Mouse (Mus musculus): Measurements from ENCODE around the gene E330009J07Rik. TPM values are rescaled to one million over a fixed set of nuclear protein-coding genes. Genes with fewer than 3 reads are reported as not detected.

E330009J07Rik gene
- polyA plus RNA-seq, 1 experiment = 0.17 TPM

DNA sequence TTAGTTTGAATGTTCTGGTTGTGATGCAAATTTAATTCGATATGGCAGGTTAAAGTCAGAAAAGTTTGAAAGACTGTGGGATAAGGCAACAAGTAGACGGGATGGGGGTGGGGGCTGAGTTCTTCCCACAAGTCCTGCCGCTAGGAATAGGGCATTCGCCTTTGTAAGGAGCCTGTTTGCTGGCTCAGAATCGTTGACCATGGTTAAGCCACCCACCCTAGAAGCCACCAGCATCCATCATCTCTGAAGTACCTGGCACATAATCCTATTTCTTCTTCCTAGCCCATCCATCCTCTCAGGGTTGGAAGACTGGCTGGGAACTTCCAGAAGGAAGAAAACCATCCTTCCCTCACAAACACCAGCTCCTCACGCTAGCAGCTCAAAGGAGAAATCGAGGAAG lies 1.2 kb downstream of the E330009J07Rik start:
- no peak for TF ChIP-seq GATA1 (IDR thresholded peaks at IDR 0.05; ENCODE audit: low read length)

DNA sequence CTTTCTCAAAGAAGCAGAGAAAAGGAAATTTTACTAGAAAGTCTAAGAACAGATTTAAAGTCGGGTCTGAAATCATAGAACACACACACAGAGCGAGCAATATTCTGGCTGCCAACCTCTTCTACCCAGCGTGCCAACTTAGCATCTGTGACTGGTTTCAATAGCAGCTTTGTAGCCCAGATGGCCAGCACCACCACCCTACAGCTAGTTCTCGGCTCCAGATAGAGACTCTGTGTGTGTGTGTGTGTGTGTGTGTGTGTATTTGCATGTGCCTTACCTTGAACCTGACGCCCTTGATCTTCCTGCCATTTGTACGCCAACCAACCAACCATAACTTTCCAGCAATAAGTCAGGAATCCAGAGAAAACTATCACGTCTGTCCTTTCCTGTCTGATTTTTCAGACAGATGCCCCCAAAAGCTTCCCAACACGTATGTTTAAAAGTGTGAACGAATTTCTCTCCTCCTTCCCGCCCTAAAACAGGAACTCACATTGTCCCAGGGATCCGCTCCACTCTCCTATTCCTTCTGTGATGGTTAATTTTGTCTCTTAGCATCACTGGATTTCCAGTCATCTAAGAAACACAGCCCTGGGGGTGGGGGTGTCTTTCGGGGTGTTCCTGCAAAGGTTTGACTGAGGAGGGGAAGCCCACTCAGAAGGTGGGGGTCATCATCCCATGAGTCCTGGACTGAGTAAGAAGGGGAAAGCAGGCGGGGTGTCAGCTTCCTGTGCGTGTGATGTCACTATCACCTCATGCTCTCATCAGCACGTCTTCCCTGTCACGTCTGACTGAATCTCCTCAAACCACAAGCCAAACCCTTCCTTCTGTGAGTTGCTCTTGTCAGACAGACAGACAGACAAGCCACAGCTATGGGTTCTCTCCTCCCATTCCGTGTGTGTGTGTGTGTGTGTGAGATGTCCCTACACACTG lies 3.3 kb downstream of the E330009J07Rik start:
- no peak for TF ChIP-seq GATA1 (IDR thresholded peaks at IDR 0.05; ENCODE audit: low read length)

- no peak for TF ChIP-seq GATA1 (IDR thresholded peaks at IDR 0.05; ENCODE audit: low read length)
Measured at GRCm38 (mm10) chr6:40431812-40432211, 4.1 kb downstream of the E330009J07Rik start.

DNA sequence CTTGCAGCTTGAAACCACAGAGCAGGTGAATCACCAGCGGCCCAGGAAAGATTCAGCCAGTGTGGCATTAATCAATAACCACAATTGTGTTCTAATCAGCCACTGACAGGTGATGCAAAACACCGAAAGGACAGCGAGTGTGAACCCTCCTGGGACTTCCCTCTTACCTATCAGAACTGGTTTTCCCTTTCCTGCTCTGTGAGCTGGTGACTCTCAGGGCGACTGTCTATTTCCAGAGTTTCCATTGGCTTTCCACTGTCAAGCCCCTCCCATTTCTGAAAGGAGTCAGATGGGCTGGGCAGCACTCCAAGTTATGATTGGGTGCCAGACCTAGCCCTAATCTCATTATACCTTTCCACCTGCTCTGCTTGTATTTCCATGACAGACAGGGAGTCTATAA lies 4.6 kb downstream of the E330009J07Rik start:
- no peak for TF ChIP-seq GATA1 (IDR thresholded peaks at IDR 0.05; ENCODE audit: low read length)

GRCm38 (mm10) chr6:40430878-40431277 lies 5.1 kb downstream of the E330009J07Rik start:
- TF ChIP-seq GATA1 (IDR thresholded peaks at IDR 0.05; ENCODE audit: low read length) = no peak

DNA sequence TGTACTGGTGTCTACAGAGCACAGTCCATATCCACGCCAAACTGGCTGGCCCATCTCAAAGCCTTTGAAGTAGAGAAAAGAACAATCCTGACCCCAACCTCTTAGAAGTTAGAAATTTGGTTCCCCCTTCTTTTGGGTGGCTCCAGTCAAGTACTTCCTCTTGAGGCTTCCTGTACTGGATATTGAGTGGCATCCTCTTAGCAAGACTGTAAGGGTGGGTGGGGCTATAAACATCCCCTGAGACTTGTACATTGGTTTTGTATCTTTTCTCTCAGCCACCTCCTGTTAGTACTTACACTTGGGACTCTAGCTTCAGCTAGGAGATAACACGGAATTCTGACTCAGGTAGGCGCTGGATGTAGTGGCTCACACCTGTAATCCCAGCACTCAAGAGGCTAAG lies 5.7 kb downstream of the E330009J07Rik start:
- TF ChIP-seq GATA1 (IDR thresholded peaks at IDR 0.05; ENCODE audit: low read length) = no peak

- TF ChIP-seq GATA1 (IDR thresholded peaks at IDR 0.05; ENCODE audit: low read length) = no peak
Measured at GRCm38 (mm10) chr6:40429521-40429931, 6.4 kb downstream of the E330009J07Rik start.

GRCm38 (mm10) chr6:40428696-40429095 lies 7.2 kb downstream of the E330009J07Rik start:
- no peak for TF ChIP-seq GATA1 (IDR thresholded peaks at IDR 0.05; ENCODE audit: low read length)

GRCm38 (mm10) chr6:40427441-40427840 lies 8.5 kb downstream of the E330009J07Rik start:
- no peak for TF ChIP-seq GATA1 (IDR thresholded peaks at IDR 0.05; ENCODE audit: low read length)

GRCm38 (mm10) chr6:40423774-40424173 lies 12.2 kb downstream of the E330009J07Rik start:
- no peak for TF ChIP-seq GATA1 (IDR thresholded peaks at IDR 0.05; ENCODE audit: low read length)

DNA sequence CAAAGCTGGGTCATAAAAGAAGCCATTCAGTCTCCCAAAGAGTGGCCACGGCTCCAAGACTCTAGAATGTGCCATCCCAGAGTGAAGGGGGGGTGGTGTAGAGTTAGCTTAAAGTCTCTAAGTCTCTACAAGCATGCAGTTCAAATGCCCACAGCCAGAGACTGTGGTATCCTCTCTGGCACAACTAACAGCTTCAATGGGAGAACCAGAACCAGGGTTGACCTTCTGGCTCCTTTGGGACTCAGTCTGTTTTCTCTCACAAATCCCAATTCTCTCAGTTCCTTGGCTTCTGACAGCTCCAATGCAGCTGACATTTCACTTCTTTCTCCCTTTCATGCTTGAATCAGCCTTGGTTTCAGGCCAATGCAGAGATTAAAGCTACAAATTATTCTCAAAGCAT lies 12.9 kb downstream of the E330009J07Rik start:
- TF ChIP-seq GATA1 (IDR thresholded peaks at IDR 0.05; ENCODE audit: low read length) = no peak

DNA sequence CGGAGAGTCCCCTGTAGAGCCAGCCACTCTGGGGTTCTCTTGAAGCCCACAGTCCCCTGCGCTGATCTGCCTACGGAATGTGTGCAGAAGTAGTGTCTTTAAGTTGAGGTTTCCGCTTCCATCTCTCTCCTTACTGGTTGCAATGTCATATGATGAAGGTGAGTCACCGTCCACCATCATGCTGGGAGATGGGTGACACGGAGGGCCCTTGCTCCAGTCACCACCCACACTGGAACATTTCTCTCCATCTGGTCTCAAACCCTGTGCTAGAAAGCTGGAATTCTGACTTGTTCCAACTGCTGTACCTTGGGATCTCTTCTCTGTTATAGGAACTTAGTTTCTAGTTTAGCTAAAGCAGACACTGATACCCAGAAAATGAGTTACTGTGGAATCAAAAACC lies 14.8 kb downstream of the E330009J07Rik start:
- no peak for TF ChIP-seq GATA1 (IDR thresholded peaks at IDR 0.05; ENCODE audit: low read length)

GRCm38 (mm10) chr6:40418386-40418785 lies 17.5 kb downstream of the E330009J07Rik start:
- no peak for TF ChIP-seq GATA1 (IDR thresholded peaks at IDR 0.05; ENCODE audit: low read length)

GRCm38 (mm10) chr6:40415799-40416198 lies 20.1 kb downstream of the E330009J07Rik start:
- TF ChIP-seq GATA1 (IDR thresholded peaks at IDR 0.05; ENCODE audit: low read length) = no peak

DNA sequence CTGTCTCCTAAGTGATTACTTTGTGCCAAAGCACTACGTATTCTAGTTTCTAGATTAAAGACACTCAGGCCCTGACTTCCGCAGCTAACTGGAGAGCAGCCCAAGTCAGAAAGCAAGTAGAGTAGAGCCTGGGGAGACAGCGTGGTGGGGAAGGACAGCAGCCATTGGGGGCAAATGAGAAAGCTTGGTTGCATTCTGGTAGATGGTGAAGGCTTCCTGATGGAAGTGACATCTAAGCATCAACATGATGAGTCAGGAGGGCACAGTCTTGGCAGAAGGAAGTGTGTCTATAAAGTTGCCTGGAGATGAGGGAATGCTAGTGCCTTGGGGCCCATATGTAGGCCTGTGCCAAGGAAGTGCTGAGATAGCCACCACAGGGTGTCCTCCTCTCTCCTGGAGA lies 22.4 kb downstream of the E330009J07Rik start:
- no peak for TF ChIP-seq GATA1 (IDR thresholded peaks at IDR 0.05; ENCODE audit: low read length)

GRCm38 (mm10) chr6:40413046-40413445 lies 22.9 kb downstream of the E330009J07Rik start:
- TF ChIP-seq GATA1 (IDR thresholded peaks at IDR 0.05; ENCODE audit: low read length) = no peak

DNA sequence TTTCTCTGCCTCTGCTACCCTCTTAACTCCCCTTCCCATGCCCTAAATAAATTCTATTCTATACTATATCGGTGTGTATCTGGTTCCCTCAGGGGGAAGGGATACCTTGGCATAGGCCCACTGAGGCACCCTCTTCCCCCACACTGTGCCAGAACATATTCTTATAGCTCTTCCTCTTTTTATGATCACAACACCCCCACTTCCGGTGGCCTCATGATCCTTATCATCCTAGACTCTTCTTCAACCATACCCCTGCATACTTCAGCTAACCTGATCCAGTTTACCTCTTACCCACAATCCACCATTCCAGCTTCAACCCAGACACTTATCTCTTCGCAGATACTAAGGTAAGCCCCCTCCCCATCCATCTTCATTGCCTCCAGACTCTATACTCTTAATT lies 24.9 kb downstream of the E330009J07Rik start:
- no peak for TF ChIP-seq GATA1 (IDR thresholded peaks at IDR 0.05; ENCODE audit: low read length)

Measured in G1E-ER4 (cell line).